Mouse (Mus musculus): ENCODE data around the gene Rpp25l. TPM values are rescaled to one million over a fixed set of nuclear protein-coding genes. Genes with fewer than 3 reads are reported as not detected.
A peak's percentile ranks its signal among the peaks of the same experiment; 100 is the strongest.

Gene Rpp25l
- polyA plus RNA-seq, 1 experiment from 2014 or later, result 74.9 TPM

DNA sequence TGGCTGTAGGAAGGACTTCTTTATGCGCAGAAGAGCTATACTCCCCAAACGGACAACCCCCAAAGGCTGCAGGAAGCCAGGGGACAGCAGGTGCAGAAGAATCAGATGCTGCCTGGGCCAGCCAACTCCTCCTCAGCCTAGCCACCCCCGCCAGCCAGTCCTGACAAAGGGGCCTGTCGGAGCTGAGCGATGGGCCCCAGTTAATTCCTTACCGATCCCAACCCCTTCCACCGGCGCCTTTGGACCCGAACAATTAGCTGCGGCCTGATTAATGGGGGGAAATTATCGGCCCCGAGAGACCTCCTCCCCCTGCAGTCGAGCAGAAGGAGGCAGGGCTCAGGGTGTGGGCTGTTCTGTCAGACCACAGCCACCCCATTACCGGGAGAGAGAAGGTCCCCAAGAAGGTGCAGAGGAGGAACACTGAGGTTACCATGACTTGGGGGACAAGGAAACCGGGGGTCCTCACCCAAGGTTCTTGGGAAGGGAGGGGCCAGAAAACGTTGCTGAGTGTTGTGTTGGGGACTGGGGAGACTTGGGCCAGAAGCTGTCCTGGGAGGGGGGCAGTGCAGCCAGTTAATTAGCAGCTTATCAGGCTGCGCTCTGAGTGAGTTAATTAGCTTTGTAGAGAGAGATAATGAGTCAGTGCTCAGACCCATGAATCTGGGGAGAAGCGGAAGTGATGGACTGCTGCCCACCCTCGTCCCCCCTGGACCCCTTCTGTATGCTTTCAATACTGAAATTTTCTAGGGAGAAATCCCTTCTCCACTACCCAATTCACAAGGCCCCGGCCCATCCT is 13.7 kb upstream of the Rpp25l start:
- Histone ChIP-seq H3K4me3 (no peak overlapping the region), H3K9ac (no peak overlapping the region), H3K4me1 (peaks cover 22% of the 10 kb centered on the region), H3K36me3 (no peaks in the 10 kb centered on the region), H3K27me3 (peaks cover 83% of the 10 kb centered on the region), H3K27ac (no peak overlapping the region), H3K9me3 (no peaks in the 10 kb centered on the region), H3K4me2 (replicated peaks) (no peak overlapping the region)
- 14% methylated on average over 20 of the region's 20 CpGs for WGBS
- ATAC-seq (ENCODE audit: low FRiP score, low read depth), result no peak

DNA sequence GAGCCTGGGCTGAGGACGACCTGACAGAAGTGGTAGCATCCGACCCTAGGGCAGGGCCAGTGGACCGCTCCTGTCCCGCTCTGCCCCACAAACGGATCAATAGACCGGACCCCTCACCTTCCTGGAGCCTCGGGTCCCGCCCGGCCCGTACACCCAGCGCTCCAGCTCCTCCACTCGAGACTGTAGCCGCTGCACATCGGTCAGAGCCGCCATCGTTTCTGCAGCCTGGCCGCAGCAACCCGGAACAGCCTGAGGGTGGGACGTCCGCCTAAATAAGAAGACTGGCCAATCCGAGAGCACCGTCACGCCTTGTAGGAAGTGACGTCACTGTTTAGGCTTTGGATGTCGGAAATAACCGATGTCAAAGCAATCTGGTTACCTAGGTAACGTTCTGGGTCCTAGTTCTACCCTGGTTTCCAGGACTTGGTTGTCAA is 9.6 kb upstream of the Rpp25l start, which contains the start of gene Dctn3:
TSS of gene Dctn3 (minus strand) at position 253 of the 434 bp plus-strand sequence.
- Histone ChIP-seq H3K27ac (no peak within 1 kb of the TSS), H3K4me2 (replicated peaks) (peak within 1 kb of the TSS; percentile 87), H3K4me1 (peaks cover 18% of the 10 kb centered on the region), H3K36me3 (peaks cover 26% of the 10 kb centered on the region), H3K9me3 (no peaks in the 10 kb centered on the region), H3K9ac (peak within 1 kb of the TSS; percentile 88), H3K4me3 (peak within 1 kb of the TSS; percentile 84), H3K27me3 (peaks cover 46% of the 10 kb centered on the region)
- WGBS, result under 1% methylated on average over 27 of the region's 27 CpGs
- peak; percentile 94 for ATAC-seq (ENCODE audit: low FRiP score, low read depth)

DNA sequence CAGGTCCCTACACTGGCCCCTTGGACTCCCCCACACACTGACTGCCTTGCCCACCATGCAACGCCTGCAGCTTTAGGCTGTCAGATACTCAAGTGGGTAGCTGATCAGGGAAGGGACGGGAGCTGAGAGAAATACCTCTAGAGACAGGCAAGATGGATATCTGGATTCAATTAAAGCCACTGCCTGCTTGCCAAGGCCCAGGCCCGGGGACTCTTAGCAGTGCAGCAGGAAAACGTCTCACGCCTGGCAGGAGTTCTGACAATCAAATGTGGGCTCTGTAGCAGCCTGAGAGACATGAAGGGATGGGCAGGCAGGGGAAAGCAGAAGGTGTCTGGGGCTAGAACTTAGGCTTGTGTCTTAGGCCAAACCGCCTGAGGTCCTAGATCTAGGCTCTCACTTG is 3.5 kb upstream of the Rpp25l start:
- Histone ChIP-seq H3K9me3 (no peaks in the 10 kb centered on the region), H3K36me3 (peaks cover 37% of the 10 kb centered on the region), H3K4me1 (peaks cover 38% of the 10 kb centered on the region), H3K27ac (peak overlapping the region; percentile 55; the same call in 1 of the 2 replicates), H3K9ac (no peak overlapping the region), H3K4me3 (no peak overlapping the region), H3K4me2 (replicated peaks) (no peak overlapping the region), H3K27me3 (no peaks in the 10 kb centered on the region)
- no peak for ATAC-seq (ENCODE audit: low FRiP score, low read depth)
- 32% methylated on average over 6 of the region's 6 CpGs for WGBS

DNA sequence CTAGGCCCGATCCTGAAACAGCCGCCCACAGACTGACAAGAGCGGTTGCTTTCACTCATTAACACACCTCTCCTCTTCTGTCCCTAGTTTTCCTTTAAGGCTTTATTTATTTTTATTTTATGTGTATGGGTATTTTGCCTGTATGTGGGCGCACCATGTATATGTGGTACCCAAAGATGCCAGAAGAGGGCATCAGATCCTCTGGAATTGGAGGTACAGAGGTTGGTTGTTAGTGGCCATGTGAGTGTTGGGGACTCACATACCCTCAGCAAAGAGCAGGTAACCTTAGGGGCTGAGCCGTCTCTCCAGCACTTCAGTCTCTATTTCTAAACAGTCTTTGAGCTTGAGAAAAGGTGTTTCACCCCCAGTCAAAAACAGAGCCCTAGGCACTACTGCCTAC is 2.3 kb upstream of the Rpp25l start:
- WGBS, result 82% methylated on average over 5 of the region's 5 CpGs
- Histone ChIP-seq H3K27me3 (no peaks in the 10 kb centered on the region), H3K9me3 (no peaks in the 10 kb centered on the region), H3K4me1 (peaks cover 46% of the 10 kb centered on the region), H3K36me3 (peaks cover 47% of the 10 kb centered on the region), H3K4me3 (no peak overlapping the region), H3K27ac (no peak overlapping the region), H3K4me2 (replicated peaks) (no peak overlapping the region), H3K9ac (no peak overlapping the region)
- no peak for ATAC-seq (ENCODE audit: low FRiP score, low read depth)

DNA sequence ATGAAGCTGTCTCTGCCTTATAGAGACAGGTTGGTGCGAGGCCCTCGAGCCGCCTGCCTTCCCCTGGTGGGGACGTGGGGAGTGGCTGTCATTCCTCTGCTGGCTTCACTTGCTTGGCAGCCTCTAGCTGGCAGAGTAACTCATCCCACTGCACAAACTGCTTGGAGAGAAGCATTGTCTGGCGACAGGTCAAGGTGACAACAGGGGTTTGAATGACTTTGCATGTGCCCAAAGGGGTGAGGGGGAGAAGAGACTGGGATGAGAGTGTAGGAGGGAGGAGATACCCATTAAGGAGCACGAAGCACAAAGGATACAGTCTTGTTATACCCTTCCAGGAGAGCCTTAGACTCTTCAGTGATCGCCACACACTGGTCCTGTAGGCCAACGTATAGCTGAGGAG is 1.7 kb upstream of the Rpp25l start:
- no peak overlapping the region for H3K4me2 ChIP-seq (replicated peaks)
- H3K4me3 ChIP-seq, result no peak overlapping the region
- WGBS, result 80% methylated on average over 8 of the region's 8 CpGs
- H3K9ac ChIP-seq, result no peak overlapping the region
- no peaks in the 10 kb centered on the region for H3K27me3 ChIP-seq
- no peaks in the 10 kb centered on the region for H3K9me3 ChIP-seq
- no peak overlapping the region for H3K27ac ChIP-seq
- H3K4me1 ChIP-seq, result peaks cover 46% of the 10 kb centered on the region
- peaks cover 45% of the 10 kb centered on the region for H3K36me3 ChIP-seq
- no peak for ATAC-seq (ENCODE audit: low FRiP score, low read depth)

DNA sequence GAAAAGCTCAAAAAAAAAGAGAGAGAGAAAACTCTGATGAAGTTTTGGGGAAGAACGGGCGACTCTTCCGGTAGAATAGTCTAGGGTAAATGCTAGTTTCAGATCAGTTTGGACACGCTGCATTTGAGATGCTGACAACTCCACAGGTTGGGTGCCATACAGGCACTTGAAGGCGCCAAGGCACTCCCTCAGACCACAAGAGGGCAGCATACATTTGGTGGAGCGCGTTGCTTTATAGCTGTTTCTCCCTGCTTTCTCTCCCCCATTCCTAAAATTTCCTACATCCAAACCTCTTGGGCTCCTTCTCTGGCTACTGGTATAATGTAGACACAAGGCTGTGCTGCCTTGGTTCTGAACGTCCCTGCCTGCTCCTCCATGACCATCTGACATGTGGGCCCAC is 942 bp upstream of the Rpp25l start:
- 13% methylated on average over 8 of the region's 8 CpGs for WGBS
- no peak for ATAC-seq (ENCODE audit: low FRiP score, low read depth)
- peak overlapping the region; percentile 90; the same call in 1 of the 2 replicates for H3K9ac ChIP-seq

DNA sequence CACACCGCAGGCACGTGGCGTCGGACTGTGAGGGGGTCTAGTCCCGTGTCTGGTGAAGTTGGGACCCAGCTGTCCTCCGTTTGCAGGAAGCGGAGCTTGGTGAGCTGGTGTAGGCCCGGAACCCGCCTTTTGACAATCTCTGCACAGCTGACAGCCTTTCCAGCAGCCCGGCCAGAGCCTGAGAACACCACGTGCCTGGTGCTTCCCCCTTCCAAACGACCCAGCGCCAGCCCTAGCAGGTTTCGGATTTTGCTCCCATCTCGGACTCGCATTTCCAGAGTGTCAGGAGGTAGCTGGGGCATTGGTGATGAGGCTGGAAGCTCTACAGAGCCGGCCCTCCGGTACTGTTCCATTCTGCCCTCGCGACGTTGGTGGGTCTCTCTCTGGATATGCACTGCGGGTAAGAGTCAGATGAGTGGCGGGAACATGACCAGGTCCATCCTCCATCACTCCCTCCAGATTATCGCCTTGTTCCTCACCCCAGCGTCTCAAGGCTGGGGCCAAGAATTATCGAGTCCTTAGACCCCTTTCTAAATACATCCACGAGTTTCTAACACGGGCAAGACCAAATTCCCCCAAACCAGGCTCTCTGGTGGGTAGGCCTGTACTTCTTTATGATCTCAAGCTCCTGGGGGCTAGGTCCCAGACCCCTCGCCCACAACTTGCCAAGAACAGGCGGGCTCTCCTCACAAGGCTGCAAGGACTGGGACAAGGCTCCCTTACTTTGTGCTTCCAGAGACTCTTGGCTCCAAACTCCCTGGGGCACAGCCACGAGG is 725 bp downstream of the Rpp25l start:
- H3K4me2 ChIP-seq (replicated peaks), result peak overlapping the region; percentile 94
- no peak for ATAC-seq (ENCODE audit: low FRiP score, low read depth)
- peak overlapping the region; percentile 81 for H3K4me3 ChIP-seq
- peak overlapping the region; percentile 73 for H3K27ac ChIP-seq
- peaks cover 21% of the 10 kb centered on the region for H3K36me3 ChIP-seq
- peaks cover 48% of the 10 kb centered on the region for H3K4me1 ChIP-seq
- peak overlapping the region; percentile 90 for H3K9ac ChIP-seq
- H3K27me3 ChIP-seq, result peaks cover 6% of the 10 kb centered on the region
- WGBS, result 45% methylated on average over 31 of the region's 31 CpGs
- no peaks in the 10 kb centered on the region for H3K9me3 ChIP-seq

More for the DNA sequence above, 942 bp upstream of the Rpp25l start:
- peak overlapping the region; percentile 94 for H3K4me2 ChIP-seq (replicated peaks)
- peaks cover 46% of the 10 kb centered on the region for H3K4me1 ChIP-seq
- H3K36me3 ChIP-seq, result peaks cover 37% of the 10 kb centered on the region
- H3K4me3 ChIP-seq, result peak overlapping the region; percentile 81
- no peaks in the 10 kb centered on the region for H3K27me3 ChIP-seq
- H3K9me3 ChIP-seq, result no peaks in the 10 kb centered on the region
- no peak overlapping the region for H3K27ac ChIP-seq

DNA sequence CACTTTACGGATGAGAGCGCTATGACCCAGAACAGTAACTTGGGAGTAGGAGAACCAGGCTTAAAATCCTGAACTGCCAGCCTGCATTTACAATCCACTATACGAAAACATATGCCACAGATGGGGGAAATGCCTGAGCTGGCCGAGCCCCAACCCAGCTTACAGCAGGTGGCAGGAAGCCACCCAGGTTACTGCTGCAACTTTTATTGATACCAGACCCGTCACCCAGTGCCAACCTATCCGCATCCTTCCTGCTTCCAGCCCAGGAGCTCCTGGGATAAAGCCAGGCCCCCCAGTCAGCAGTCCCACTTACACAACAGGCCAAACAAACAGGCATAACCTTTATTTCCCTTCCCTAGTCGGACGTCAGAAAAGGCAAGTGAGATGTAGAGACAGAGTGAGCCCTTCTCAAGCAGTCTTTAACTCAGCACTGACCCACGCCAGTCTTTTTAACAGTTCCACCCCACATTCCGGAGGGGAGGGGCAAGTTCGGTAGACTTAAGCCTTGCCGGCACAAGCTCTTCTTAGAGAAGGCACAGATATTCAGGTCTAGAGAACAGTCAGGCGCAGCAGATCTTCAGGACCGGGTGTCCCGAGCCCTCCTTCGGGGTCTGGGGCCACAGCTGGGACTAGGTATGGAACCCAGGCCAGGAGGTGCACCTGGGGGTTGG is 1.5 kb downstream of the Rpp25l start:
- peaks cover 50% of the 10 kb centered on the region for H3K4me1 ChIP-seq
- 58% methylated on average over 16 of the region's 16 CpGs for WGBS
- peak overlapping the region; percentile 90 for H3K9ac ChIP-seq
- H3K36me3 ChIP-seq, result peaks cover 14% of the 10 kb centered on the region
- peaks cover 13% of the 10 kb centered on the region for H3K27me3 ChIP-seq
- no peak overlapping the region for H3K27ac ChIP-seq
- ATAC-seq (ENCODE audit: low FRiP score, low read depth), result no peak
- H3K4me3 ChIP-seq, result peak overlapping the region; percentile 81
- no peaks in the 10 kb centered on the region for H3K9me3 ChIP-seq
- peak overlapping the region; percentile 94 for H3K4me2 ChIP-seq (replicated peaks)

DNA sequence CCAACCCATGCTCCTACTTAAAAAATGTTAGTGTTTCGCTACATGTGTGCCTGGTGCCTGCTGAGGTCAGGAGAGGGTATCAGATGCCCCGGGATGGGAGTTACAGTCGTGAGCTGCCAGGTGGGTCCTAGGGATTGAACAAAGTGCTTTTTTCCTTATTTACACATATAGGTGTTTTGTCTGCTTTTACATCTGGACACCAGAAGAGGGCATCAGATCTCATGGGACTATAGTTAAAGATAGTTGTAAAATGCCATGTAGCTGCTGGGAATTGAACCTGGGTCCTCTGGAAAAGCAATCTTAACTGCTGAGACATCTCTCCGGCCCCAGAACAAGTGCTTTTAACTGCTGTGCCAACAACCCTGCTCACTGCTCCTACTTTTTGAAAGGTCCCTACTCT is 3.1 kb downstream of the Rpp25l start:
- peaks cover 29% of the 10 kb centered on the region for H3K27me3 ChIP-seq
- H3K27ac ChIP-seq, result no peak overlapping the region
- no peaks in the 10 kb centered on the region for H3K9me3 ChIP-seq
- 60% methylated on average over 4 of the region's 4 CpGs for WGBS
- H3K36me3 ChIP-seq, result peaks cover 14% of the 10 kb centered on the region
- no peak overlapping the region for H3K9ac ChIP-seq
- peaks cover 55% of the 10 kb centered on the region for H3K4me1 ChIP-seq
- no peak for ATAC-seq (ENCODE audit: low FRiP score, low read depth)
- H3K4me2 ChIP-seq (replicated peaks), result no peak overlapping the region
- H3K4me3 ChIP-seq, result no peak overlapping the region

DNA sequence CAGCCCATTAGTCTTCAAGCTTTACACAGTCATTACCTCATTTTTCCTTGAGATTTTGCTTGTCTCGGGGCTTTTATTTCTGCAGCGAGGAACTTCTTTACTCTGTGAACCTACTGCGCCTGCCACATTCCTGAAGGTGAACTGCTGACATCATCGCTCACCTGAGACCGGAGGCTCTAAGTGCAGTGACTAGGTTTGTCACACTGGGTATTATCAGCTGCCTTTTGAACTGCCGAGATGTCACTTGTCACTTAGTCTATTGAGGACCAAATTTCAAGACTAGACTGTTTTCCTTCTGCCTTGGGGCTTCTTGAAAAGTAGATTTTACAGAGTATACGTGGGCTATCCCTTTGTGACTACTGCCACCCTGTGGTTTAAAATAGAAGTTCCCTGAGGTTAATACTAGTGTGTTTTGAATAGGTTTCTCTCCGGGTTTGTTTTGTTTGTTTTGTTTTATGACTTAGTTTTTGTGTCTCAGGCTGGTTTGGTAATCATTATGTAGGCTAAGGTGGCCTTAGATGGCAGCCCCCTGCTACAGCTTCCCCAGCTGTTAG is 5.1 kb downstream of the Rpp25l start:
- Histone ChIP-seq H3K27me3 (peaks cover 48% of the 10 kb centered on the region), H3K4me3 (no peak overlapping the region), H3K9ac (no peak overlapping the region), H3K36me3 (peaks cover 14% of the 10 kb centered on the region), H3K4me1 (peaks cover 57% of the 10 kb centered on the region), H3K9me3 (no peaks in the 10 kb centered on the region), H3K4me2 (replicated peaks) (no peak overlapping the region), H3K27ac (no peak overlapping the region)
- ATAC-seq (ENCODE audit: low FRiP score, low read depth), result peak; percentile 35; the same call in 1 of the 2 replicates
- WGBS, result 40% methylated on average over 8 of the region's 8 CpGs

DNA sequence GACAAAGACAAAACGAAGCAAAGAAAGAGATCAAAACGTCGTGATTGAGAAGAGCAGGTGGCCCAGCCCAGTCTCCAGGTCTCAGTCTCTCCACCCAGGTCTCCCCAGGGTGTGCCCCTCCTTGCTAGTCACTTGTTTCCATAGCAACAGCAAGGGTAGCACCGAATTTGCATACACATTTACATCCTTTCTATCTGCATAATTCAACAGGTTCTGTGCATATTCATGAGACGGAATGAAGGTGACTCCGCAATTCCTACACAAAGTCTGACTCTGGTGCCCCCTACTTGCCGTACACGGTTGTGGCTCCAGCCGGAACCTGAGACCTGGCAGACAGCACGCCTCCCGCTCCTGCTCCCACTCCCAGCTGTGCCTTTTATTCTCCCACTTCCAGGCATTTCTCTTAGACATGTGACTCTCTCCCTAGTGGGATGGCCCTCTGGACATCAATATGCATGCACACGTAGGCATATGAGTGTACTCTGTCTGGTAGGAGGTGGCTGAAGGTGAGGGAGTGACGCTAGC is 6.3 kb downstream of the Rpp25l start:
- peaks cover 48% of the 10 kb centered on the region for H3K4me1 ChIP-seq
- ATAC-seq (ENCODE audit: low FRiP score, low read depth), result peak; percentile 43
- peaks cover 14% of the 10 kb centered on the region for H3K36me3 ChIP-seq
- no peak overlapping the region for H3K27ac ChIP-seq
- no peak overlapping the region for H3K9ac ChIP-seq
- no peak overlapping the region for H3K4me3 ChIP-seq
- 4% methylated on average over 13 of the region's 13 CpGs for WGBS
- H3K9me3 ChIP-seq, result no peaks in the 10 kb centered on the region
- H3K27me3 ChIP-seq, result peaks cover 52% of the 10 kb centered on the region
- peak overlapping the region; percentile 45 for H3K4me2 ChIP-seq (replicated peaks)

All from limb, embryonic 13.5 days (tissue).